Mouse (Mus musculus): ENCODE measurements around the gene Hmox2.

DNA sequence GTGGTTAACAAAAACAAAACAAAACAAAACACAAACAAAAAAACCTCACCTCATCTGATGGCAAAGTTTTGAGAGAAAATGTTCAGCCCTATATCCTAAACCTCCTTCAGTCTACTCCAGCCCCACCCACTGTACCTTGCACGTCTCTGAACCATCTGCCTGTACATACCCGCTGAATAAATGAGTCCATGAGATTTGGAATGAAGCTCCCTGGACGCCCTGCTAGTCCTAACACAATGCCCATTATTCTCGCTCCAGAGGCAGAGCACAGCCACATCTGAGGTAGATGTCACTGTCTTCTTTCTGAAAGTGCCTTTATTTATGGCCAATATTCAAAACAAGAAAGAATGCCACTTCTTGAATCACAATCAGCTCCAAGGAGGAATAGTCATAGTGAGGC, 59.5 kb downstream of the Hmox2 start:
- TF ChIP-seq CTCF (IDR thresholded peaks at IDR 0.05; ENCODE audit: borderline replicate concordance, insufficient read depth, low read length) = no peak
- no peak for TF ChIP-seq POLR2A (IDR thresholded peaks at IDR 0.05; ENCODE audit: low read depth, low read length)

All from embryonic fibroblast, embryonic 13.5 days (primary cell).